Mouse (Mus musculus): Measurements from ENCODE around the gene Gdf9. TPM values are rescaled to one million over a fixed set of nuclear protein-coding genes. Genes with fewer than 3 reads are reported as not detected.
A peak's percentile ranks its signal among the peaks of the same experiment; 100 is the strongest.

Gene Gdf9
- polyA plus RNA-seq, 1 experiment from 2014 or later, result 3.5 TPM

DNA sequence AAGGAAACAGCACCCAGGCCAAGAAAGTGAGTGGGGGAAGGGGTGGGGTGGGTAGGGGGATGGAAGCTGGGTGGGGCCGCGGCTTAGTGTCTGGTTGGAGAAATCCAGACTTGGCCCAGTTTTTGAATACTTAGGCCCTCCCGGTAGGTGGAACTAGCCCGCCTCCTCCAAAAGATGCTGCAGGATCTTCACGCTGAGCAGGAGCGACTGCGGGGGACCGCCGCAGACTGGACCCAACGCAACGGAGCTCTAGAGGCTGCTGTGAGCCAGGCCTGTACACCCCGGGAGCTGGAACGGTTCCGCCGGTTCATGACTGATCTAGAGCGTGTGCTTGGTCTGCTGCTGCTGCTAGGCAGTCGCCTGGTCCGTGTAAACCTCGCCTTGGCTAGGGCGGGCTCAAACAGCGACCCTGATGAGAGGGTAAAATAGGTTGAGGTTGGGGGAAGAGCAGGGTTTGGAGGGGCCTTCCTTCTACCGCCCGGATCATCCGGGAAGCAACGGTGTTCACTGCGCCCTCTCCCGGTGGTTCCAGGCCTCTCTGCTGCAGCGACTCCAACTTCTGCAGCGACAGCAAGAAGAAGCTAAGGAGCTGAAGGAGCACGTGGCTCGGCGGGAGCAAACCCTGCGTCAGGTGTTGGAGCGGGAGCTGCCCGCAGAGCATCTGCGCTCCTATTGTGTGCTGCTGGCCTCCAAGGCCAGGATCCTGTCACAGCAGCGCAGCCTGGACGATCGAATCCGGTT is 35.6 kb downstream of the Gdf9 start:
- ATAC-seq (replicated peaks), result peak; percentile 40
- WGBS, result 5% methylated on average over 40 of the region's 40 CpGs
- H3K4me3 ChIP-seq, result peak overlapping the region; percentile 30
- H3K27me3 ChIP-seq (replicated peaks), result peaks cover 80% of the 10 kb centered on the region
- no peaks in the 10 kb centered on the region for H3K36me3 ChIP-seq (replicated peaks)
- H3K9me3 ChIP-seq, result peaks cover 3% of the 10 kb centered on the region; the same call in 1 of the 2 replicates
- H3K4me1 ChIP-seq, result peaks cover 39% of the 10 kb centered on the region
- H3K27ac ChIP-seq, result no peak overlapping the region
- peak overlapping the region; percentile 52 for H3K4me2 ChIP-seq
- peak overlapping the region; percentile 24; the same call in 1 of the 2 replicates for H3K9ac ChIP-seq

DNA sequence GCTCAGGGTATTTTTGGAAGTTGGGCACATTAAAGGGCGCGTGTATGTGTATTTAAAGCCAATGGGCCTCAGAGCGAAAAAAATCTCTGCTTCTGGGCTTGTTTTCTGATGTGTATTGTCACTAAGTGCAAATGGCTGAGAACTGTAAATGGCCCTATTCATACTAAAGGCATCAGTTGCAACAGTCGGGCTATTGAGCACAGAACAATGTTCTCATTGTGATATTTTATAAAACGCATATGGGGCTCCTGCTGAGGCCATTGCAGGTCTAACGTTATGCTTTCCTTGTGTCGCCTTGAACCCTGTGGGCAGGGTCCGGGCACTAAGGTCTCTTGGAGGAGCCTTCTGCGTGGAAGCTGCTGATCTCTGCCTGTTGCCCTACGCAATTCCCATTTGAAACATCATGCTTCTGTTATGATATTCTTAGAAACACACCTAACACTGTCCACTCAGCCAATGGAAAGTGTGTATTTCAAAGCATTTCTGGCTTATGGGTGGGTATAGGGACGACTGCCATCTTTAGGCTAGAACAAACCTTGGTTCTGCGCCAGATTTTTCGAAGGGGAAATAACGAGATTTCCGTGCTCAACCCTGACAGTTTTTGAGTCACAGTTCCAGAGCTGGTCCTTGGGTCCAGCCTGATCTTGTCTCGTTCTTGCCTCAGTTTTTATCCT is 38.6 kb downstream of the Gdf9 start:
- no peaks in the 10 kb centered on the region for H3K36me3 ChIP-seq (replicated peaks)

DNA sequence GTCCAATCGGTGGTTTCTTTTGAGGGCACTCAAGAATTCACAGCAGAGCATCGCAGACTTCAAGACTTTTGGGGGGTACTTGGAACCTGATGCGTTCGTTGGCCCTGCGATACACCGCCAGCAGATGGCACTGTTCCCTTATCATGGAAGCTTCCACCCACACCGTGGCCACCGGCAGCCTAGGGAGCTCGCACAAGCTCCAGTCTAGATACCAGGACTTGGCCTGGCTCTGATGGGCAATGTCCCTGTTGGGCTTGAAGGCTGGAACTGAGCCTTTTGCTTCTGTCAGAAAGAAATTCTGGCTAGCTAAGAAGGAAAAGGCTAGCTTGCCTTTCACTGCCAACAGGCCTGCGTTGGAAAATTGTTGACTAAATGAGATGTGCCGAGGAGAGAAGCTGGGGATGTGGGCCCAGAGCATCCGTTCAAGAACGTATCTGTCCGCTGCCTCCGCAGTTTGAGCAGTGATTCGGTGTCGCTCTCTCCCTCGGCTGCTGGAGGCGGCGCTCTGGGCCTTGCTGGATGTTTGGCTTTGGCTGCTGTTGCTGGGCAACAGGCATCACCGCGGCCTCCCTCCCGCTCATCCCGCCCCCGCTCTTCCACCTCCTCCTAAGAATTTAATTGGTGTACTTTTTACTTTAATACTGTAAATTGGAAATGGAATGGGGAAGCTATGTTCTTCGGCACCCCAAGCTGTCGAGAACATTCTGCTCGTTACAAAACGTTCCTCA is 39.3 kb downstream of the Gdf9 start, which contains the start of gene Gm9837:
Gene Gm9837 (minus strand): TSS at position 512 of the 728 bp plus-strand sequence.
- H3K9me3 ChIP-seq, result no peaks in the 10 kb centered on the region
- peak within 1 kb of the TSS; percentile 24 for H3K4me3 ChIP-seq
- peak within 1 kb of the TSS; percentile 54 for H3K4me2 ChIP-seq
- H3K4me1 ChIP-seq, result peaks cover 28% of the 10 kb centered on the region
- peak; percentile 77 for ATAC-seq (replicated peaks)
- H3K36me3 ChIP-seq (replicated peaks), result no peaks in the 10 kb centered on the region
- peaks cover 45% of the 10 kb centered on the region for H3K27me3 ChIP-seq (replicated peaks)
- H3K27ac ChIP-seq, result peak within 1 kb of the TSS; percentile 61
- no peak within 1 kb of the TSS; the same call in 1 of the 2 replicates for H3K9ac ChIP-seq
- 1% methylated on average over 29 of the region's 29 CpGs for WGBS

More for the DNA sequence above, 38.6 kb downstream of the Gdf9 start:
- no peak overlapping the region for H3K4me3 ChIP-seq
- no peak overlapping the region for H3K27ac ChIP-seq
- peaks cover 52% of the 10 kb centered on the region for H3K27me3 ChIP-seq (replicated peaks)
- 32% methylated on average over 16 of the region's 16 CpGs for WGBS
- peaks cover 28% of the 10 kb centered on the region for H3K4me1 ChIP-seq
- H3K9ac ChIP-seq, result no peak overlapping the region
- ATAC-seq (replicated peaks), result no peak
- peak overlapping the region; percentile 54 for H3K4me2 ChIP-seq
- H3K9me3 ChIP-seq, result peaks cover 2% of the 10 kb centered on the region; the same call in 1 of the 2 replicates

DNA sequence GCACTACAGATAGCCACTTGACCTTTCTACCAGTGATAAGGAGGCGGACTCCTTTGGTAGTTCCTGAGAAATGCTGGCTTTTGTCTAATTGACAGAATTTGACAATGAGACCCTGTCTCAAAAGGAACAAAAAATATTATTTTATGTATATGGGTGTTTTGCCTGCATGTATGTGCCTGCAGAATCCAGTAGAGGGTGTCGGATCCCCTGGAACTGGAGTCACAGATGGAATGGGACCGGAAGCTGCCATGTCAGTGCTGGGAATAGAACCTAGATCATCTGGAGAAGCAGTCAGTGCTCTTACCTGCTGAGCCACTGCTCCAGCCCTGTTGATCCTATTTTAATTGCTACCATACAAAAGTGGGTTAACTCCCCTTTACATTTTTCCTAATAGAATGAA is 41.9 kb downstream of the Gdf9 start:
- WGBS, result 76% methylated on average over 3 of the region's 3 CpGs

GRCm38 (mm10) chr11:53475620-53476019 is 44.8 kb downstream of the Gdf9 start:
- Histone ChIP-seq H3K36me3 (replicated peaks) (no peaks in the 10 kb centered on the region), H3K27me3 (replicated peaks) (peaks cover 35% of the 10 kb centered on the region), H3K4me1 (peaks cover 37% of the 10 kb centered on the region), H3K4me2 (peak overlapping the region; percentile 42), H3K4me3 (peak overlapping the region; percentile 25), H3K27ac (peak overlapping the region; percentile 78), H3K9me3 (no peaks in the 10 kb centered on the region), H3K9ac (no peak overlapping the region; the same call in 1 of the 2 replicates)
- no peak for ATAC-seq (replicated peaks)
- 7% methylated on average over 8 of the region's 8 CpGs for WGBS

More for the DNA sequence above, 41.9 kb downstream of the Gdf9 start:
- Histone ChIP-seq H3K36me3 (replicated peaks) (no peaks in the 10 kb centered on the region), H3K27ac (no peak overlapping the region), H3K4me1 (peaks cover 31% of the 10 kb centered on the region), H3K4me2 (no peak overlapping the region), H3K9me3 (no peaks in the 10 kb centered on the region), H3K4me3 (no peak overlapping the region), H3K27me3 (replicated peaks) (peaks cover 23% of the 10 kb centered on the region), H3K9ac (no peak overlapping the region)
- no peak for ATAC-seq (replicated peaks)

DNA sequence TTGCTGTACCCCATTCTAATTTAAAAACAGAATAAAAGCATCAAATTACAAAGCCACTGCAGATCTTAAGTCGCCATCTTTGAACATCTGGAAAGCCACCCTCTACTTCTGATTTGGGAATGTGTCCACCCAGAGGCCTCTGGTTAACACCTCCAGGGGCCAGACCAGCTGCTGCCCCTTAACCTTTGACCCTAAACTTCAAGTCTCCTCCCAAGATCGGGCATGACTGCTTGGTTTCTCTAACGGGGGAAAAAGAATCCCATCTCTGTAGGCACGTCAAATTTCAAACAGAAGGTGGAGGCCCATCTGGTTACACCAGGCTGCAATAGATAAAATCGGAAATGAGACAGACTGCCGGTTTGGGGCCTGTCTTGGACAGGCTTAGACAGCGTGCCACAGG is 47.0 kb downstream of the Gdf9 start:
- Histone ChIP-seq H3K9me3 (no peaks in the 10 kb centered on the region), H3K4me2 (no peak overlapping the region), H3K27me3 (replicated peaks) (peaks cover 42% of the 10 kb centered on the region), H3K4me1 (peaks cover 33% of the 10 kb centered on the region), H3K4me3 (no peak overlapping the region), H3K36me3 (replicated peaks) (no peaks in the 10 kb centered on the region), H3K27ac (no peak overlapping the region), H3K9ac (no peak overlapping the region)
- ATAC-seq (replicated peaks), result no peak
- 44% methylated on average over 7 of the region's 7 CpGs for WGBS

DNA sequence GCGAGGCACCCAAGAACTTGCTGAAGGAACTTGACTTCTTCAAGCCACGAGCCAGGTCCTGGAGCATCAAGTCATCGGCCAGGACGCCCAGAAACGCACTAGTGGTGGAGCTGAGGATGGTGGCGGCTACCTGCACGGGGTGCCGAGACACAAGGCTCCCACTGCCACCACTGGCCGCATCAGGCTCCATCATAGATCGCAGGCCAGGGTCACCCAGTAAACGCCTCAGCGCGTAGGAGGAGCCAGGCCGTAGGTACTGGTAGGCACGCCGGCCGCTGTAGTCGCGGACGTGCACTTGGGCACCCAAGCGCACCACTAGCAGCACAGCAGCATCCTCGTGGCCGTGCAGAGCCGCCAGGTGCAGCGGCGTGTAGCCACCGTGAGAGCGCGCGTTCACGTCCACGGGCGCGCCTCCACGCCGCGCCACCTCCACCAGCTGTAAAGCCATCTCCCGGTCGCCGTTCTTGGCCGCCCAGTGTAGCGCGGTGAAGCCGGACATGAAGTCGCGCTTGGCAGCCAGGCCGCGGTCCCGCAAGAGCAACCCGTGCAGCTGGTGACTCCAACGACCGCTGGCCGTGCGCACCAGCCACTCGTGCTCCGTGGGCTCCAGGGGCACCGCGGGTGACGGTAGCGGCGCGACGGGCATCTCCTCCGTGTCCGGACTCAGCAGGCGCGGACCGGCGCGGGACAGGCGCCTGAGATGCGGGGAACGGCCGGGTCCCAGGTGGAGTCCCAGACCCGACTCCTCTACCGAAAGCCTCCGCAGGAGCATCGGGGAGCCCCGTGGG is 47.8 kb downstream of the Gdf9 start:
- H3K27me3 ChIP-seq (replicated peaks), result peaks cover 46% of the 10 kb centered on the region
- no peaks in the 10 kb centered on the region for H3K9me3 ChIP-seq
- peak overlapping the region; percentile 53 for H3K4me3 ChIP-seq
- peak; percentile 35; the same call in 1 of the 2 replicates for ATAC-seq (replicated peaks)
- H3K27ac ChIP-seq, result no peak overlapping the region
- peak overlapping the region; percentile 41; the same call in 1 of the 2 replicates for H3K9ac ChIP-seq
- peak overlapping the region; percentile 88 for H3K4me2 ChIP-seq
- no peaks in the 10 kb centered on the region for H3K36me3 ChIP-seq (replicated peaks)
- 7% methylated on average over 76 of the region's 79 CpGs for WGBS
- peaks cover 33% of the 10 kb centered on the region for H3K4me1 ChIP-seq

- Histone ChIP-seq H3K4me1 (peaks cover 33% of the 10 kb centered on the region), H3K4me3 (peak overlapping the region; percentile 53), H3K27me3 (replicated peaks) (peaks cover 49% of the 10 kb centered on the region), H3K27ac (no peak overlapping the region), H3K36me3 (replicated peaks) (no peaks in the 10 kb centered on the region), H3K9ac (peak overlapping the region; percentile 41), H3K9me3 (no peaks in the 10 kb centered on the region), H3K4me2 (peak overlapping the region; percentile 88)
- peak; percentile 17 for ATAC-seq (replicated peaks)
- whole genome bisulfite sequencing, result 2% methylated on average over 62 of the region's 62 CpGs
Measured at GRCm38 (mm10) chr11:53479171-53479782, 48.5 kb downstream of the Gdf9 start.

DNA sequence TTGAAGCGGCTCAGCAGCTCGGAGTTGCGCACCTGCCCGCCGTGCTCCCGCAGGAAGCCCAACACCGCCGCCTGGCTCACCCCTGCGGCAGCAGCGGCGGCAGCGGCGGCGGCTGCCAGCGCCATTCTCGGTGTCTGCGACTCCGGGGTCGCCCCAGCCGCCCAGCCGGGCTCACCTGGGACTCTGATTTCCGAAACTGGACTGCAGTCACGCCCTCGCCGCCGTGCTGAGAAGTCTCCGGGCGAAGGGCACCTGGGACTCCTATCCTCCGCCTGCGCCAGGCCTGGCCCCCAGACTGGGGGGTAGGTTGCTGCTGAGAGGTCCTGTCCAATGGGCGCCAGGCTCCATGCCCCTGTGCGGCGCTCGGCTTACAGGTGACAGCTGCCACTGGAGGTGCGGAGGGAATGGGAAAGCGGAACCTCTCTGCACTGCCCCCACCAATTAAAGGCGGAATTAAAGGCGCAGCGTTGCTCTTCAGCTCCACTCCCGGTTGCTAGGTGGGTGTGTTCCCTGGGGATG is 49.0 kb downstream of the Gdf9 start, which contains the start of the genes Gm9945 and Sowaha:
Gene Gm9945 (plus strand): TSS at position 384 of the 519 bp plus-strand sequence.
Gene Sowaha (minus strand): TSS at position 492 of the 519 bp plus-strand sequence.
- Histone ChIP-seq H3K36me3 (replicated peaks) (no peaks in the 10 kb centered on the region), H3K4me1 (peaks cover 33% of the 10 kb centered on the region), H3K9me3 (no peaks in the 10 kb centered on the region), H3K4me3 (peak within 1 kb of the TSS; percentile 53), H3K9ac (peak within 1 kb of the TSS; percentile 41), H3K27me3 (replicated peaks) (peaks cover 49% of the 10 kb centered on the region), H3K4me2 (peak within 1 kb of the TSS; percentile 88), H3K27ac (no peak within 1 kb of the TSS)
- ATAC-seq (replicated peaks), result peak; percentile 66
- 3% methylated on average over 40 of the region's 40 CpGs for WGBS

DNA sequence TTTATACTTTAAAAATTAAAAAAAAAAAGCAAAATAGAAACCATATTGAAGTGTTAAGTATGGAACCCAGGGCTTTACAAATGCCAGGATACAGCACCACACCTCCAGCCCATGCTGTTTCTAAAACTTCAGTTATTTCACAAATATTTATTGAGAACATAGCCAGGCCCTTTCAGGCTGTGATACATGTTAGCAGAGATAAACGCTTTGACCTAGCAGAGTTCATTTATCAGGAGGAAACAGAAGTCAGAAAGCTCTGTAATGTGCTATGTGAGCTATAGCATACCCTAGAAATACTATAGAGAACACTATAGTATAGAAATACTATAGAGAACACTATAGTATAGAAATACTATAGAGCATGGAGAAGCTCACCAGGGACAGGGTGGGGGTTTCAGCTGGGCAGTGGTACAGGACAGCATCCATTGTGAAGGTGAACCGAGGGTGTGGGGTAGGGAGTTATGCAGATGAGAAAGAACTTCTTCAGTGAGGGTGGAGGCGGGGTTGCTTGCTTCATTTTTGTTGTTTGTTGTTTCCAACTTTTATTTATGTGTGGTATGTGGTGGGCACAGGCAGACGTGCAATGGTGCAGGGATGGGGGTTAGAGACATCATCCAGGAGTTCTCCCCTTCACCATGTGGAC is 50.4 kb downstream of the Gdf9 start:
- peaks cover 59% of the 10 kb centered on the region for H3K27me3 ChIP-seq (replicated peaks)
- no peak for ATAC-seq (replicated peaks)
- no peak overlapping the region for H3K27ac ChIP-seq
- H3K4me1 ChIP-seq, result peaks cover 23% of the 10 kb centered on the region
- H3K4me2 ChIP-seq, result no peak overlapping the region
- H3K9me3 ChIP-seq, result no peaks in the 10 kb centered on the region
- H3K4me3 ChIP-seq, result no peak overlapping the region
- H3K36me3 ChIP-seq (replicated peaks), result no peaks in the 10 kb centered on the region
- WGBS, result 75% methylated on average over 4 of the region's 4 CpGs
- H3K9ac ChIP-seq, result no peak overlapping the region
